Mouse (Mus musculus): ENCODE measurements at regions not wholly inside any gene's neighbourhood (a gene's known extent, or its start where the extent isn't known, plus 50 kb on each side); places are given as distances from the start of the nearest gene placed in this dataset.

GRCm38 (mm10) chr12:8447612-8448011, 52.2 kb downstream of the Rhob start:
- intact Hi-C loops (cut with DNase I), result no loop called here

DNA sequence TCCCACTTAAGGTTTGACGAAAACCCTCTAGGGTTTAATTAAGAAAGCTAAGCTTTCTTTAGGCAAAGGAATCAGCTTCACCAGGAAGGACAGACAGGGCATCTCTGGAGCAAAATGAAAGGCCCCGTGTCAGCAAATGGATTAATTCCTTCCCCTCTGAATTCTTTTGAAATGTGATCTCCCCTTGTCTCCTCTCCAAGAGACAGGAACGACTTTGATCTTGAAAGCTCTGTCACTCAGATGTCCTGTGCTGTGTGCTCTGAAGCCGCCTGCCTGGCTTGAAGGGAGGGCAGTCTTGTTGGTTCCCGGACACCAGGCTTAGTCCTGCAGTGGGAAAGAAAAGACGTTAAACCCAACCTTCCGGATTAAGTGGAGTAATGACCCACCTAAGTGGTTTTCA, 52.8 kb downstream of the Rhob start:
- intact Hi-C loops (cut with DNase I), result no loop called here

- intact Hi-C loops (cut with DNase I), result no loop called here
These were observed 54.6 kb downstream of the Rhob start for GRCm38 (mm10) chr12:8444975-8445853.

GRCm38 (mm10) chr12:8443917-8444453, 55.8 kb downstream of the Rhob start:
- intact Hi-C loops (cut with DNase I), result no loop called here

DNA sequence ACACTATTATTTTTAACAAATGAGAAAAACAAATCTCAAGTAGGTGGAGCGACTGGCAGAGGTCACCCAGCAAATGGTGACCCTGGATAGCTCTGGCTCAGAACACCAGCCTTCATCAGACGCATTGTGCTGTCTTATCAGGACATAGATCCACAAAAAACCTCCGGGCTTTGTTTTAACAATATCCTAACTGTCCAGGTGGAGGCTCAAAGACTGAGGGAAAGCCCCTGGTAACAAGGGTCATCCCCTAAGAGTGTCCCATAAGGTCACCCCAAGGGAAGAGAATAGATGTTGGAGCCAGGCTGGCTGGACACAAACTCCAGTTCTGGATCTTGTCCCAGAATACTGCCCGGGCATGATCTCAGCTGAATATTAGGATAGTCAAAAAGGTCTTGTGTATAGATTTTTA, 56.6 kb downstream of the Rhob start:
- intact Hi-C loops (cut with DNase I), result no loop called here

DNA sequence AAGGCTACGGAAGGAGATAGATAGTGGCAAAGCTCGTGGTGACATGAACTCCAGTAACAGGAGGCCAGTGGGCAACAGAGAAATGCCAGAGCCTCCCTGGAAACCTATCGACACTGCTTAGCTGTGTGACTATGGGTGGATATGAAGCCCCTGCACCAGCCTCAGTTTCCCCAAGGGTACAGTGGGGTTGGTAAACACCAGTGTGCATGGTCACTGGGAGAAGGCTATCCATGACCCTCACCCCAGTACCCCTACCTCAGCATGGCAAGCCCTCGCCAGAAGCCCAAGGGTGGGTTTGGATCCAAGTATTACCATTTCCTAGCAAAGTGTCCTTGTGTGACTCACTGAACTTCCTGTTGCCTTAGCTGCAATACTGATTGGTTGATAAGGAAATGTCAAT, 58.5 kb downstream of the Rhob start:
- intact Hi-C loops (cut with DNase I), result no loop called here

GRCm38 (mm10) chr12:8440373-8440772, 59.4 kb downstream of the Rhob start:
- intact Hi-C loops (cut with DNase I), result no loop called here

- intact Hi-C loops (cut with DNase I), result loop anchor here (5.0 kb wide), 1 partner anchor 83 kb away; no protein-coding TSS in a partner anchor
These were observed 59.9 kb downstream of the Rhob start for GRCm38 (mm10) chr12:8439957-8440356.

DNA sequence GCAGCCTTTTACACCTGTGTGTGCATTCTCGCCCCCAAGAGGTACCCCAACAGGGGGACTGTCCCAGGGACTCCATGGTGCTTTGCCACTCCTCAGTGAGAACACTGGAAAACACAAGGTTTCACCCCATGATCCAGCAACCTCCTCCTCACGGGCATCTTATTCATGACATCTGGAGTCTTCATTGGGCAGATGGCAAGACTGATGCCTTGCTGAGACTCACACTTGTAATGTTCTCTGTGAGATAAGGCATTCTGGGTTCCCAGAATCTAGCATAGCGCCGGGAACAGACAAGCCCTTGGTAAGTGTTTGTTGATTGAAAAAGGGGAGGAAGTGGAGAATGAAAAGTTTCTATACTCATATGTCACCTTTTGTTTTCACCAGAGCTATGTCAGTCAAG, 60.3 kb downstream of the Rhob start:
- intact Hi-C loops (cut with DNase I), result loop anchor here (5.0 kb wide), 1 partner anchor 82 kb away; no protein-coding TSS in a partner anchor

DNA sequence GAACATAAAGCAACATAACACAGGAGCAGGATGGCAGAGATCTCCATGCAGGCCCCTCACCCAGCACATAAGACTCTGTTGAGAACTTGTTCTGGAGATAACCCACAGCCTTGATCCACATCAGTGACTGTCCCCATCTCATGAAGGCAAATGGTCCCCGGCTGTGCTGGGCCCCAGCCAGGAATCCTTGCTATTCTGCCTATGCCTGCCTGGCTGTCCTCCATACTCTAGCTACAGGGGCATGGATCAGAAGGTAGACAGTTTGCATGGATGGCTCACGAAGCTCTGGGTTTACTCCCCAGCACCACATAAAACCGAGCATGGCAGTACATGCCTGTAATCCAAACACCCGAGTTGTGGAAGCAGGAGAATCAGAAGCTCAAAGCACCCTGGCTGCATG, 61.2 kb downstream of the Rhob start:
- intact Hi-C loops (cut with DNase I), result loop anchor here (5.0 kb wide), 1 partner anchor 81 kb away; no protein-coding TSS in a partner anchor

DNA sequence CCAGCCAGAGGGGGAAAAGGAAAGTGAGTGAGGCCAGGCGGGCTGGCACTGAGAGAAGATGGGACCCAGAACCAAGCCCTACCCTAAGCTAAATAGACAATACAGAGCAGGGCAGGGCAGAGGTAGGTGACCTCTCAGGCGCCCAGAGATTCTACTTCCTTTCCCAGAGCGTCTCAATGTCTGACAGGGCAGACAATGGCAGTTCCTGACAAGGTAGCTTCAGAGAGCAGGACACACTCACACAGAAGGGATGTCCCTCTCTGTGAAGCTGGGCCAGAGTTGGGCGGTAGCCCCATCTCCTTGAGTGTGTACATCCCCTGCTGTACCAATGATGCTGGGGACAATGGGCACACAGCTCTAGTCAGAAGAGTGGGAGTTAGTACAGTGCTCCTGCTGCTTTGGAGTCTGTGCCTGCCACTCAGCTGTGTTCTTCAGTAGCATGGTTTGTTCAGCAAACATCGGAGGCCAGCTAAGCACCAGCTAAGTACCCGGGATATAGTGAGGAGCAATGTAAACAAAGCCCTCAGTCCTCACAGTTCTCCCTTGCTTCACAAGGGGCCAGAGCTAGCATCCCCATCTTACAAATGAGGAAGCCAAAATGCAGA, 62.7 kb downstream of the Rhob start:
- intact Hi-C loops (cut with DNase I), result loop anchor here (5.0 kb wide), 1 partner anchor 80 kb away; no protein-coding TSS in a partner anchor

DNA sequence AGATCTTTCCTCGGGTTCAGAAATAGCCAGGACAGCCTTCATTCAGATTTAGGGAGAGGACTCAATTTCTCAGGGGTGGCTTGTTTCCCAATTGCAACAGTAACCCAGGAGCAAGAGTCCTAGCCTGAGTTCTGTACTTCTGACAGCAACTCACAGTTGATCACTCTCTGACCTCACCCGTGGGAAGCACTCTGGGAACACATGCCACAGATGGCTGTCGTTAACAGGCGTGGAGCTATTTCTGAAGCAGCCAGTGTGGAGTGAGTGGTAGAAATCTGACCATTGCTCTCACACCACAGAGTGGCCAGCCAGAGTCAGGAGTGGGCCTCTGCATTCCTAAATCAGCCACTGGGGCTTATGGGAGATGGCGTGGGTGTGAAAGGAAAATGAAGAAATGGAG, 63.3 kb downstream of the Rhob start:
- intact Hi-C loops (cut with DNase I), result loop anchor here (5.0 kb wide), 1 partner anchor 79 kb away; no protein-coding TSS in a partner anchor

GRCm38 (mm10) chr12:8435651-8436348, 64.0 kb downstream of the Rhob start:
- intact Hi-C loops (cut with DNase I), result loop anchor here (5.0 kb wide), 1 partner anchor 78 kb away; no protein-coding TSS in a partner anchor

- intact Hi-C loops (cut with DNase I), result no loop called here
These were observed 71.4 kb downstream of the Rhob start for GRCm38 (mm10) chr12:8428228-8428990.

DNA sequence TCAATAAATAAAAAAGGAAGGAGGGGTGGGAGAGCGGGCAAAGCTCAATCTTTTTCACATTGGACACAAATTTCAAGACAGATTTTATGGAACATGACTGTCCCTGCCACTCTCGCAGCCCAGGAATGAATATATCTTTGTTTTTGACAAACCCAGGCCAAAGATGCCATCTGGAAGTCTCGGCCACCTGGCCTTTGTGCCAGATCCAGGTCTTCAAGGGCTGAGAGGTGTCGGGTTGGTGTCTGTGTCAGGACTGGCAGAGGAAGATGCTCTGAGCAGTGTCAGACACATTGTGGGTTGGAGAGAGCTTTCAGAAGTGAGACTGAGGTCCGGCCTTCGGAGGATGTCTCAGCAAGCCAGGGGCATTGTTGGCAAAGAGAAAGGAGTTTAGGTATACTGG, 75.3 kb downstream of the Rhob start:
- intact Hi-C loops (cut with DNase I), result no loop called here

DNA sequence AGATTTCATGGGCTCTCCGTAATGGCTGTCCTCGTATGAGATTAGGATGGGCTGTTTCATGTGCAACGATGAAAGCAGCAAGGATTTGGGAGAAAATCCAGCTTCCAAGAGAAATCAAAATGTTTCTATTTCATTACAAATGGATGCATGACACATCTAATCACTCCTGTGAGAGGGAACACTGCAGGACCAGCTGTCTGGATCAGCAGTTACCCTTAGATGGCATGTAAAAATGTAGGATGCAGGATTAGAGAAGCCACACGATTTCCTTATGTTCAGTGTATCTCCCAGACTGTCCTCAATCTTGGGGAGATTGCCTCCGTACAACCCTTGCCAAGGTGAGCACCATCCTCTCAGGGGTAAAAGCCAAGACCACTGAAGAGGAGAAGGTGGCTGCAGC, 77.1 kb downstream of the Rhob start:
- intact Hi-C loops (cut with DNase I), result no loop called here

DNA sequence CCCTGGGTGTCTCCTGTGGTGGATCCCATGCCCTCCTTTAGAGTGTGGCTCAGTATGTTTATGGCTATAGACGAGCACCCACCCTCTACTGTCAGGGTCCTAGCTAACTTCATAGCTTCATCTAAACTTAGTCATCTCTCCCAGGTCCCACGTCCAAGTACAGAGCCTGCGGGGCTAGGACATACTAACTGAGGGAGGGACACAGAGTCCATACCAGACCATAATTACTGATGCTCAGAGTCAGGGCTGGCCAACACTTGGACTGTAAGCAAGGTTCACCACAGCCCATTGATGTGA, 78.6 kb downstream of the Rhob start:
- intact Hi-C loops (cut with DNase I), result no loop called here

- intact Hi-C loops (cut with DNase I), result no loop called here
These were observed 79.1 kb downstream of the Rhob start for GRCm38 (mm10) chr12:8420511-8421270.

DNA sequence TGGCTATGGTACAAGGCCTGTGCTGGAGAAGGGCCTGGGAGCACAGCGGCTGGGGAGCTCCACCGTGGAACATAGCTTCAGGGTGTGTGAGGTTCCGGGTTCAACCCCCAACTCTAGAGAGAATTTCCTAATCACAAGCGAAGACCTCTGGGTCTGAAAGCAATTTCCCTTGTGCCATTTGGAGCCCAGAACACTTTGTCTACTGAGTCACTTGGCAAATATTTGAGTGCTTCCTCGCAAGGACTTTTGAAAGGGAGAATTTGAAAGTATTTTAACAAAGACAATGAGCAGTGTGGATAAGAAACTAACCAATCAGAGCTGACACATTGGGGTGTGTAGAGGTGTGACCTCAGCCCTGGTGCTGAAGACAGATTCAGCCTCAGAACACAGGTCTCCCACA, 80.9 kb downstream of the Rhob start:
- intact Hi-C loops (cut with DNase I), result no loop called here

- intact Hi-C loops (cut with DNase I), result no loop called here
These were observed 82.5 kb downstream of the Rhob start for GRCm38 (mm10) chr12:8417127-8417790.

Data from adrenal gland (tissue).